Mouse (Mus musculus) olfactory bulb, adult 2 months (tissue): ENCODE results near the gene Chek2.

Experiments
- CTCF ChIP-seq: fragments of 200-500 bp; IDR thresholded peaks from 2 replicates; pipeline ENCODE4 v1.5.1; 2012; ENCODE audit warnings: low read depth, mild to moderate bottlenecking, low read length, moderate library complexity; ENCODE audit not compliant: insufficient read depth
- POLR2A ChIP-seq: fragments of 200-500 bp; IDR thresholded peaks from 2 replicates; pipeline ENCODE4 v1.6.1; 2012; ENCODE audit warnings: mild to moderate bottlenecking, low read depth, low read length, moderate library complexity; ENCODE audit not compliant: insufficient read depth

DNA sequence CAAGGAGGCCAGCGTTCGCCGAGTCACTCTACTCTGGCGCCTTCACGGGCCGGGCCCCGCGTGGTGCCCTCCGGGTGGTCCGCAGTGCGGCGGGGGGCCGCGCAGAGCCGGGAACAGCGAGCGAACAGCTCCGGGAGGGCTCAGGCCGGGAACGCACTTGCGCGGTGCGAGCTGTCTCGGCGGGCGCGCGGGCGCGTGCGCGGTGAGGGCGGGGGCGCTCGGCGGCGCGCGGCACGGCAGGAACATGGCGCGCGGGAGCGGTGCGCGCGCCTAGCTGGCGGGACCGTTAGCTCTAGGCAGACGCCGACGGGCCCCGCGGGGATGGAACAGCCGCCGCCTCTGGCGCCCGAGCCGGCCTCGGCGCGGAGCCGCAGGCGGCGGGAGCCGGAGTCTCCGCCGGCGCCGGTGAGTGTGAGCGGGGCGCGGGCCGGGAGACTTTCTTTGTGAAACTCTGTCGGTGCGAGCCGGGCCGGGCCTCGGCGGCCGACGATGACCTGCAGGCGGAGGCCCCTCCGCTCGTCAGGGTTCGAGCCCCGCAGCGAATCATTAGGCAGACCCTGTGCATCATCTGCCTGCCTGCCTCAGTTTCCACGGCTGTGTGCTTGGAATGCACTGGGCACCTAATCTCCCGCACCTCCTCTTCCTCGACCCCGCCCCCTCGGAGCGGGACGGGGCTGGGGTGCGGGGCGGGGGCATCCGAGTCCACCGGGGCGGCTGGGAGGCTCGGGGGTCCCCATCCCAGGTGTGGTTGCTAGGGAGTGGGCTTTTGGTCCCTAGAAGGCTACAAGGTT is 40.0 kb downstream of the Chek2 start, which contains the start of gene Ttc28:
- TF ChIP-seq POLR2A (peak; percentile 77), CTCF (no peak)
